Mouse (Mus musculus): ENCODE measurements around the gene P2rx1. TPM values are rescaled to one million over a fixed set of nuclear protein-coding genes. Genes with fewer than 3 reads are reported as not detected.

P2rx1 gene
- polyA plus RNA-seq, 1 experiment: 6.5 TPM

GRCm38 (mm10) chr11:72983283-72983682, 15.6 kb upstream of the P2rx1 start:
- 55% methylated on average over 5 of the region's 5 CpGs for WGBS
- no peak for DNase-seq (ENCODE audit: low read depth, low spot score)

- WGBS: 34% methylated on average over 5 of the region's 5 CpGs
- no peak for DNase-seq (ENCODE audit: low read depth, low spot score)
These were observed 12.2 kb upstream of the P2rx1 start for GRCm38 (mm10) chr11:72986745-72987144.

- DNase-seq (ENCODE audit: low read depth, low spot score): no peak
- WGBS: 61% methylated on average over 5 of the region's 5 CpGs
These were observed 11.7 kb upstream of the P2rx1 start for GRCm38 (mm10) chr11:72987234-72987633.

GRCm38 (mm10) chr11:72987807-72988206, 11.1 kb upstream of the P2rx1 start:
- 67% methylated on average over 5 of the region's 5 CpGs for WGBS

DNA sequence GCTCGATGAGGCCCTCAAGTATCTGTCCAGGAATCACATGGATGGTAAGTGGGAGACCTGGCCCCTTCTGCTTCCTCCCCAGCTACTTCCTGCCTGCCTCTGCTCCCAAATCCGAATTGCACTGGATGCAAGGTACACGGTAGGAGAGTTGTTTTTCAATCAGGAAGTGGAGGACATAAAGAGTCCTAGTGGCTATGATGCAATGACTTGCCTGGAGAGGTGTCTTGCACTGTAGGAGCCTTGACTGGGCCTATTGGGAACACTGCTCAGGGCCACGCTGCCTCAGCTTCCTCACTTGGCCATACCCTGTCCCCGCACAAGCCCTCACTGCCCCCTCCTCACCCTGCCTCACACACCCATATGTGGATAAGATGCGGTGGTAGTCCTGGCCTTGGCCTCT, 9.9 kb upstream of the P2rx1 start:
- DNase-seq (ENCODE audit: low read depth, low spot score): no peak
- WGBS: 66% methylated on average over 6 of the region's 6 CpGs

More at GRCm38 (mm10) chr11:72987807-72988206, 11.1 kb upstream of the P2rx1 start:
- no peak for DNase-seq (ENCODE audit: low read depth, low spot score)

DNA sequence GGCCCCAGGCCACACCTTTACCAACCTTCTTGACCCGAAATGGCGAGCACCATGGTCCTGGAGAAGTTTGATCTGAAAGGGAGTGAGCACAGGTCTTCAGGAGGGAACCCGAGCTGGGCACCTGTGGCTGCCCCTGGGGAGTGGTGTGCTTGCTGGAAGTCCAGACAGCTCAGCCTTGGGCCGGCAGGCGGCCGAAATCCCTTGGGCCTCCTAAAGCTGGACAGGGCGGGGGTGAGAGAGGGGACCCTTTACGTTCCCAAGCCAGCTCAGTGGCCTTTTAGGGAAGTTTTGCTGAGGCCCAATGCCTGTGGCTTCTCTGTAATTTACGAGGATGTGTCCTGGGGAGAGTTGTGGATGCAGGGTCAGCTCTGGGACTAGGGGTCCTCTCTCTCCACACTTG, 8.2 kb upstream of the P2rx1 start:
- WGBS: 85% methylated on average over 9 of the region's 9 CpGs
- no peak for DNase-seq (ENCODE audit: low read depth, low spot score)

- DNase-seq (ENCODE audit: low read depth, low spot score): no peak
- WGBS: 81% methylated on average over 9 of the region's 9 CpGs
These were observed 6.9 kb upstream of the P2rx1 start for GRCm38 (mm10) chr11:72991961-72992360.

- no peak for DNase-seq (ENCODE audit: low read depth, low spot score)
- 43% methylated on average over 6 of the region's 6 CpGs for WGBS
These were observed 2.6 kb upstream of the P2rx1 start for GRCm38 (mm10) chr11:72996346-72996745.

DNA sequence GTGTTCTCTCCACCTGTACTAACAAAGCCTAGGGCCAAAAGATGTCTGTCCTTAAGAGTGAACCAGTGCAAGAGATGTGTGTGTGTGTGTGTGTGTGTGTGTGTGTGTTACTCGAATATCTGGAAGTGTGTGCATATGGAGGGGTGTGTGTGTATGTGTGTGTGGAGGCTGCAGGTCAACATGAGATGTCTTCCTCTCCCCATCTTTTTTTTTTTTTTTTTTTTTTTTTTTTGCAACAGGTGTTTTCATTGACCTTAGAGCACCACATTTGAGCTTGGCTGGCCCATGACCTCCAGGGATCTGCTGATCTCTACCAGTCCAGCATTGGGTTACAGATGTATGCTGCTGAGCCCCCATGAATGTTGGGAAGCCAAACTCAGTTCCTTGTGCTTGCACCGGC, 2.1 kb upstream of the P2rx1 start:
- 86% methylated on average over 2 of the region's 2 CpGs for WGBS
- DNase-seq (ENCODE audit: low read depth, low spot score): no peak

DNA sequence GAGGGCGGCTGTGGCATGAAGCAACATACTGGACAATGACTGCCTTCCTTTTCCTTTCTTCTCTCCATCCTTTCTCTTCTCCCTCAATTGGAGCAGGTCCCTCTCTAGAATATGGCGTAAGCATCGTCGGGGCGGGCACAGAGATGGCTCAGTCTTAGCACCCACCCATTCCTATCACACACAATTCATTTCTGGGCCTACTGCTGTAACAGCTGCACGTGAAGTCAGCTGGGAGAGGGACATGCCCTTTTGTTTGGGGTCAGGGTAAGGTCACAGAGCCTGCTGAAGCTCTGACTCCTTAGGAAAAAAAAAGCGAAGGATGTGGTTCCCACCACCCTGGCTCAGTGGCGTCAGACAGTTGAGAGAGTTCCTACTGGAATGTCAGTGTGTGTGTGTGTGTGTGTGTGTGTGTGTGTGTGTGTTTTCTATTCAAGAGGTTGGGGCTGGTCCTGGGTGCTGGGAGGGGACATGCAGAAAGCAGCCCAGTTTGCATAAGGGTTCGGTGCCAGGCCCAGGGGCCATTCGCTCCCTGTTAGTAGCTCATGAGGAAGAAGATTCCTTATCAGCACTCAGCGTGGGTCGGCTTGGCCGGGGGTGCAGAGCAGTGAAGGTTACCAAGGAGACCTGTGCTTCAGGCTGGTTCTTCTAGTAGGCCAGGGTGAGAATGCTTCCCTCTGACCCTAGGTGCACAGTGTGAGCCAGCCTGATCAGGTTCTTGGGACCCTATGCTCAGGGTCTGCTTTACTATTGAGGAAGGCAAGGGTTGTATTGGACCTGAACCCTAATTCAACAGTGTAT, 1.2 kb upstream of the P2rx1 start:
- DNase-seq (ENCODE audit: low read depth, low spot score): no peak

GRCm38 (mm10) chr11:73001029-73001428, 2.1 kb downstream of the P2rx1 start:
- DNase-seq (ENCODE audit: low read depth, low spot score): peak; percentile 32
- 11% methylated on average over 6 of the region's 6 CpGs for WGBS

More for the DNA sequence above, 1.2 kb upstream of the P2rx1 start:
- WGBS: 61% methylated on average over 13 of the region's 13 CpGs

DNA sequence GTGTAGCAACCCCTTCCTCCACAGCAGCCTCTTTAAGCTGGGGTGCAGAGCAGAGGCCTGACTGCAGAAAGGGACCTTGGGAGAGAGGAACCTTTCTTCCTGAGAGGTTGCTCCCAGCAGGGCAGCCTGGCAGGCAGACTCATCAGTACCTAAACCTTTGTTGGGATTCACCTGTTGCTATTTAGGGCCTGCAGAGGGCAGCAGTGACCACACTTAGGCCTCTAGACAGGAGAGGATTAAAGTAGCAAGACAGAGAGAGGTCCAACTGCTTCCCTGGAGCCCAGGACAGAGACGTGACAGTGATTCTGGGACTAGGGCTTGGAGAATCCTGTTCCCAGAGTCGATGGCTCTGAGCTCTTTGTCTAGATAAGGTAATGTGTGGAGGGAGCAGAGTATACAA, 7.5 kb downstream of the P2rx1 start:
- WGBS: 3% methylated on average over 2 of the region's 2 CpGs
- peak; percentile 69 for DNase-seq (ENCODE audit: low read depth, low spot score)

GRCm38 (mm10) chr11:73007113-73007512, 8.2 kb downstream of the P2rx1 start:
- DNase-seq (ENCODE audit: low read depth, low spot score): no peak
- WGBS: 44% methylated on average over 3 of the region's 3 CpGs

DNA sequence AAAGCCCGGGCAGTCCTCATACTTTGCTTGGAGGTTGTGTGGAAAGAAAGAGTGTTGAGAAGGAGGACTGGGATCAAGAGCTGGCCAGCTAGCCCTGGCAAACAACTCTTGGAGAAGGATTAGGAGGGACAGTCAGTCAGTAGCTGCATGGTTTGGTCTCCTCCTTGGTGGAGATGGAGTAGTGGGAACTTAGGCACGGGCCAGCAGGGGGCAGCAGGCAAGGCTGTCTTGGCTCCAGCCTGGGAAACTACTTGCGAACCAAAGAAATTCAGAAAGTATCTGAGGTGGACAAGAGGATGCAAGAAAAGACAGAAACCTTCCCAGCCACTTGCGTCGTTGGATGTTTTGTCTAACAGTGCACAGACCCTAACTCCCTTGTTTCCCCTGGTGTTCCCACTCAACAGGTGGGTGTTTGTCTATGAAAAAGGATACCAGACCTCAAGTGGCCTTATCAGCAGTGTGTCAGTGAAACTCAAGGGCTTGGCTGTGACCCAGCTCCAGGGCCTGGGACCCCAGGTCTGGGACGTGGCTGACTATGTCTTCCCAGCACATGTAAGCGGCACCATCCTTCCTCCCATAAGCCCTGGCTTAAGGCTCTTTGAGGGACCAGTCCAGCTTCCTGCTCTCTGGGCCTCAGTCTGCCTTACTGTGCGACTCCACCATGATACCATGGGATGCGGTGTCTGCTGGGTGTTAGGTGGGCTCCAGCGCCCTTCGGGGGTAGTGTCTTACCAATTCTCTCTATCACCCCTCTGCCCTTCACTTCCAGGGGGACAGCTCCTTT, 9.0 kb downstream of the P2rx1 start:
- WGBS: 56% methylated on average over 11 of the region's 11 CpGs
- no peak for DNase-seq (ENCODE audit: low read depth, low spot score)

GRCm38 (mm10) chr11:73008826-73009225, 9.9 kb downstream of the P2rx1 start:
- DNase-seq (ENCODE audit: low read depth, low spot score): no peak
- 71% methylated on average over 2 of the region's 2 CpGs for WGBS

DNA sequence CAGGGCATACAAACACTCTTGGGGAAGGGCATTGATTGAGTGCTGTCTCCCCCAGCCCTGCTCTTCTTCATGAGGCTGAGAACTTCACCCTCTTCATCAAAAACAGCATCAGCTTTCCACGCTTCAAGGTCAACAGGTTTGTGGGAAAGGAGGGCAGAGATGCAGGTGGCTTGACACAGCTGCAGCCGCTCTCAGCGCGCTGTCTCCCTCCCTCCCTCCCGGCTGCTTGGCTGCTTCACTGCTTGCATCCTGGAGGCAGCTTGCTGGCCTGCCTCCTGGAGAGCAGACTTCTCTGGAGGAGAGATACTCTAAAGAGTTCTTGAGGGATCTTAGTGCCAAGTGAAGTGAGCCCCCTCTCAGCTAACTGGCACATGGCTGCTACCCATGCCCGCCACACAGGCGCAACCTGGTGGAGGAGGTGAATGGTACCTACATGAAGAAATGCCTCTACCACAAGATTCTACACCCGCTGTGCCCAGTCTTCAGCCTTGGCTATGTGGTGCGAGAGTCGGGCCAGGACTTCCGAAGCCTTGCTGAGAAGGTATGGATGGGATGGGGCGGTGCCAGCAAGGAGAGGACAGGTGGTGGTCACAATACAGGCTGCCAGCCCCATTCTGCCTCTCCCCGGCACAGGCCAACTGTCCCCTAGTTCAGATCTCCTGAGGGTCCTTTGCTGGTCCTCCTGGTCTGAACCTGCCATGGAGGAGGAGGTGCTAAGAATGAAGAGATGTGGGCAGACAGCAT, 10.8 kb downstream of the P2rx1 start:
- no peak for DNase-seq (ENCODE audit: low read depth, low spot score)
- WGBS: 76% methylated on average over 13 of the region's 13 CpGs

DNA sequence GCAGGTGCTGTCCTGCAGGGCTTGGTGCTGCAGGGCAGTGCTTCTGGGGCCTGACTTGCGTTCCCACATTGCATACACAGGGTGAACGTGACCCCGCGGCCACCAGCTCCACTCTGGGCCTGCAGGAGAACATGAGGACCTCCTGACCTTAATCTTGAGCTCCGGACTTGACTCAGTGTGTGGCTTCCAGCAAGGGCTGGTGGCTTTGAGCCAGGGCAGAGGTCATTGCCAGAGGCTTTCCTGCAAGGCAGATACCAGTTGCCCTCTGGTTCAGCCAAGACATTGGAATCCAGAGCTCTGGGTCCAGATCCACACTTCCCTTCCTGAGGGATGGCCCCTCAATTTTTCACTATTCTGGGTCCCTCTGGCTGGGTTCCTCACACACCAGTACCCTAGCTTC, 15.1 kb downstream of the P2rx1 start:
- DNase-seq (ENCODE audit: low read depth, low spot score): no peak
- 83% methylated on average over 5 of the region's 5 CpGs for WGBS

- WGBS: 75% methylated on average over 4 of the region's 4 CpGs
- DNase-seq (ENCODE audit: low read depth, low spot score): no peak
These were observed 16.0 kb downstream of the P2rx1 start for GRCm38 (mm10) chr11:73014831-73015344.

- DNase-seq (ENCODE audit: low read depth, low spot score): no peak
- WGBS: 62% methylated on average over 5 of the region's 5 CpGs
These were observed 16.6 kb downstream of the P2rx1 start for GRCm38 (mm10) chr11:73015391-73016102.

- DNase-seq (ENCODE audit: low read depth, low spot score): no peak
- WGBS: 65% methylated on average over 6 of the region's 6 CpGs
These were observed 17.2 kb downstream of the P2rx1 start for GRCm38 (mm10) chr11:73016103-73016420.
